Mouse (Mus musculus) limb, embryonic 12.5 days (tissue): ENCODE data around the gene Rundc1. TPM values are rescaled to one million over a fixed set of nuclear protein-coding genes. Genes with fewer than 3 reads are reported as not detected.
"Not testable (repeated sequence)": the region's sequence is repeated elsewhere in the genome, so short reads cannot be mapped to it uniquely, and the experiment has no call there.

Experiments used
- ATAC-seq: fragments of 200-750 bp; cut with Nextera tagmentation; 2 replicates; pipeline ENCODE4 v1.8.0; 2017; ENCODE audit warnings: low read depth, moderate TSS enrichment; ENCODE audit not compliant: insufficient number of reproducible peaks, insufficient read depth, low FRiP score, low TSS enrichment
- H3K27ac ChIP-seq: fragments of 300-500 bp; sonication (generic); 2 replicates; pipeline ENCODE4 v1.5.1; 2016; ENCODE audit warnings: mild to moderate bottlenecking, moderate library complexity
- H3K27me3 ChIP-seq: fragments of 300-500 bp; sonication (generic); 2 replicates; pipeline ENCODE4 v1.6.1; 2016; ENCODE audit warnings: mild to moderate bottlenecking, moderate library complexity
- H3K36me3 ChIP-seq: fragments of 300-500 bp; sonication (generic); 2 replicates; pipeline ENCODE4 v1.6.1; 2016; ENCODE audit warnings: mild to moderate bottlenecking, moderate library complexity
- H3K4me1 ChIP-seq: fragments of 300-500 bp; sonication (generic); replicated peaks from 2 replicates; pipeline ENCODE4 v1.6.1; 2016
- H3K4me2 ChIP-seq: fragments of 300-500 bp; sonication (generic); 2 replicates; pipeline ENCODE4 v1.6.1; 2016; ENCODE audit warnings: mild to moderate bottlenecking, moderate library complexity
- H3K4me3 ChIP-seq: fragments of 300-500 bp; sonication (generic); replicated peaks from 2 replicates; pipeline ENCODE4 v1.5.1; 2016; ENCODE audit warnings: mild to moderate bottlenecking
- H3K9ac ChIP-seq: fragments of 300-500 bp; sonication (generic); replicated peaks from 2 replicates; pipeline ENCODE4 v1.6.1; 2016; ENCODE audit warnings: mild to moderate bottlenecking, moderate library complexity
- H3K9me3 ChIP-seq: fragments of 300-500 bp; sonication (generic); 2 replicates; pipeline ENCODE4 v1.6.1; 2016; ENCODE audit warnings: mild to moderate bottlenecking, moderate library complexity
- WGBS: fragments of 180-500 bp; shearing (Covaris S2); methylation state at CpG from one replicate; pipeline ENCODE4 v1.1.7; 2016; 5-methylcytosine and 5-hydroxymethylcytosine counted together
- polyA plus RNA-seq: library from polyadenylated mRNA; unstranded; fragments of >200 nt; fragmentation: Nextera tagmentation; extraction: Ambion mirVana; gene quantifications from 2 replicates; pipeline ENCODE4 v1.2.1, GENCODE M21; 2016

The Rundc1 gene
- polyA plus RNA-seq, 1 experiment from 2014 or later = 24.0 TPM

GRCm38 (mm10) chr11:101446319-101446718 lies 21.4 kb downstream of the Rundc1 start:
- no peak overlapping the region for H3K4me2 ChIP-seq
- no peak overlapping the region for H3K27ac ChIP-seq
- no peak overlapping the region for H3K9ac ChIP-seq
- ATAC-seq = no peak
- no peak overlapping the region for H3K4me3 ChIP-seq
- peaks cover 32% of the 10 kb centered on the region for H3K36me3 ChIP-seq
- H3K9me3 ChIP-seq = no peaks in the 10 kb centered on the region
- peaks cover 18% of the 10 kb centered on the region for H3K4me1 ChIP-seq
- H3K27me3 ChIP-seq = no peaks in the 10 kb centered on the region
- WGBS = 96% methylated on average over 1 of the region's 1 CpGs

DNA sequence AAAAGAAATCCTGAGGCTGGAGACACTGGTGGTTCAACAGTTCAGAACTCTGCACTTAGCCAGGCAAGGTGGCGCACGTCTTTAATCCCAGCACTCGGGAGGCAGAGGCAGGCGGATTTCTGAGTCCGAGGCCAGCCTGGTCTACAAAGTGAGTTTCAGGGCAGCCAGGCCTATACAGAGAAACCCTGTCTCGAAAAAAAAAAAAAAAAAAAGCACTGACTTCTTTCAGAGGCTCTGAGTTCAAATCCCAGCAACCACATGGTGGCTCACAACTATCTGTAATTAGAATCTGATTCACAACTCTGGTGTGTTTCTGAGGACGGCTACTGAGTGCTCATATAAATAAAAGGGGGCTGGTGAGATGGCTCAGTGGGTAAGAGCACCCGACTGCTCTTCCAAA lies 22.0 kb downstream of the Rundc1 start:
- H3K9me3 ChIP-seq, H3K9ac ChIP-seq, ATAC-seq, H3K27me3 ChIP-seq, H3K27ac ChIP-seq, H3K4me3 ChIP-seq, H3K4me2 ChIP-seq: not testable (repeated sequence)
- WGBS = 91% methylated on average over 8 of the region's 8 CpGs
- Histone ChIP-seq H3K36me3 (peaks cover 32% of the 10 kb centered on the region), H3K4me1 (peaks cover 18% of the 10 kb centered on the region)

GRCm38 (mm10) chr11:101447786-101448185 lies 22.9 kb downstream of the Rundc1 start:
- H3K4me1 ChIP-seq = peaks cover 18% of the 10 kb centered on the region
- ATAC-seq = no peak
- H3K27me3 ChIP-seq = no peaks in the 10 kb centered on the region
- H3K4me3 ChIP-seq = peak overlapping the region; percentile 33; the same call in 1 of the 2 replicates
- no peak overlapping the region for H3K27ac ChIP-seq
- H3K36me3 ChIP-seq = peaks cover 32% of the 10 kb centered on the region
- 0 out of 2 replicates have a peak overlapping the region, but pooled peaks have one; percentile 35 for H3K9ac ChIP-seq
- 85% methylated on average over 5 of the region's 5 CpGs for WGBS
- peak overlapping the region; percentile 39 for H3K4me2 ChIP-seq
- H3K9me3 ChIP-seq = no peaks in the 10 kb centered on the region

DNA sequence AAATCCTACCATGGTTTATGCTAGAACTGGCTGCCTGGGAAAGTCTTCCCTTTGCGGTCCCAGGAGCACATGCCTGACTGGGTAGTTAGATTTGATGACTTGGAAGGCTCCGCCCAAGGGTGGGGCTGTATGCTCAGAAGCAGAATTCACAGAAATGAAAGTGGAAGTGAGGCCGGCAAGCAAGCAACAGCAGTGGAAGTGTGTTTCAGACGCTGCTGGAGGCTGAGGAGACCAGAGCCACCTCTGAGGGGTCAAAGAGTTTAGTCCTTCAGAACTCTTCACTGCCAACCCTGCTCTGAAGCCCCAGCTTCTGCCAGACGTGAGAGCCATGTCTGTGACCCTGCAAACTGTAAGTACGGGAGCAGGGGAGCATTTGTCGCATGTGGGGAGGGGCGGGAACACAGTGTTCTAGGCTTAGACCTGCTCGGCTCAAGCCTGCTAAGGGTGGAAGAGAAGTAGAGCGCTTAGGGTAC lies 23.4 kb downstream of the Rundc1 start, which contains the start of gene Ifi35:
TSS of gene Ifi35 (plus strand) at position 134 of the 473 bp plus-strand sequence.
- H3K36me3 ChIP-seq = peaks cover 32% of the 10 kb centered on the region
- no peaks in the 10 kb centered on the region for H3K27me3 ChIP-seq
- H3K9ac ChIP-seq = peak within 1 kb of the TSS; percentile 35
- H3K4me3 ChIP-seq = peak within 1 kb of the TSS; percentile 33
- H3K4me2 ChIP-seq = peak within 1 kb of the TSS; percentile 39
- H3K4me1 ChIP-seq = peaks cover 15% of the 10 kb centered on the region
- peak within 1 kb of the TSS; percentile 62 for H3K27ac ChIP-seq
- 26% methylated on average over 10 of the region's 10 CpGs for WGBS
- 0 out of 2 replicates have a peak, but pooled peaks cover under 1% of the 10 kb centered on the region for H3K9me3 ChIP-seq
- ATAC-seq = peak; percentile 21; the same call in 1 of the 2 replicates

DNA sequence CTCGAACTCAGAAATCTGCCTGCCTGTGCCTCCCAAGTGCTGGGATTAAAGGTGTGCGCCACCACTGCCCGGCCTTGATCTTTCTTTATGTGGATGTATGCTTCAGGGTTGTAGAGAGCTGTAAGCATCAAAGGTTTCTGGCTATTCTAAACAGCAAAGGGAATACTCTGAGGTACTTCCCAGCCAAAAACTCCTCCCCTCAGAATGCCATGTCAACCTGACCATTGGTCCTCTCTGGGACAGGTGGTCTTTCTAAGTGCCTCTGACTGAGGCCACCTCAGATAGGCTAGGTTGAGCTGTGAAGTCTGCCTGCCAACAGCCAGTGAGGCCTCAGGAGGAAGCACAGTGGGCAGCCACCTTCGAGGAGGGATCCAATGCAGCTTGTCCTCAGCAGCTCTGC lies 24.0 kb downstream of the Rundc1 start:
- H3K36me3 ChIP-seq = peaks cover 26% of the 10 kb centered on the region
- no peak for ATAC-seq
- WGBS = 83% methylated on average over 4 of the region's 4 CpGs
- H3K9ac ChIP-seq = no peak overlapping the region
- H3K4me3 ChIP-seq = peak overlapping the region; percentile 33
- peaks cover 9% of the 10 kb centered on the region for H3K4me1 ChIP-seq
- H3K9me3 ChIP-seq = 0 out of 2 replicates have a peak, but pooled peaks cover 3% of the 10 kb centered on the region
- H3K4me2 ChIP-seq = peak overlapping the region; percentile 39; the same call in 1 of the 2 replicates
- no peaks in the 10 kb centered on the region for H3K27me3 ChIP-seq
- no peak overlapping the region for H3K27ac ChIP-seq

- H3K4me3 ChIP-seq, H3K4me2 ChIP-seq, ATAC-seq, H3K27me3 ChIP-seq, H3K27ac ChIP-seq, H3K9ac ChIP-seq, H3K4me1 ChIP-seq, H3K9me3 ChIP-seq: not testable (repeated sequence)
- H3K36me3 ChIP-seq = peaks cover 19% of the 10 kb centered on the region
- 87% methylated on average over 4 of the region's 4 CpGs for WGBS
These were observed 24.7 kb downstream of the Rundc1 start for GRCm38 (mm10) chr11:101449596-101449995.

GRCm38 (mm10) chr11:101450394-101450793 lies 25.5 kb downstream of the Rundc1 start:
- no peaks in the 10 kb centered on the region for H3K27me3 ChIP-seq
- no peak overlapping the region for H3K4me2 ChIP-seq
- H3K4me3 ChIP-seq = no peak overlapping the region
- H3K36me3 ChIP-seq = peaks cover 11% of the 10 kb centered on the region
- H3K27ac ChIP-seq = no peak overlapping the region
- 0 out of 2 replicates have a peak, but pooled peaks cover 3% of the 10 kb centered on the region for H3K9me3 ChIP-seq
- H3K4me1 ChIP-seq = peaks cover 9% of the 10 kb centered on the region; the same call in 1 of the 2 replicates
- ATAC-seq = no peak
- 79% methylated on average over 3 of the region's 3 CpGs for WGBS
- H3K9ac ChIP-seq = no peak overlapping the region

- Histone ChIP-seq H3K9me3 (0 out of 2 replicates have a peak, but pooled peaks cover 3% of the 10 kb centered on the region), H3K4me2 (no peak overlapping the region), H3K4me3 (no peak overlapping the region), H3K4me1 (peaks cover 9% of the 10 kb centered on the region; the same call in 1 of the 2 replicates), H3K27ac (no peak overlapping the region), H3K36me3 (peaks cover 4% of the 10 kb centered on the region), H3K9ac (no peak overlapping the region), H3K27me3 (no peaks in the 10 kb centered on the region)
- 97% methylated on average over 10 of the region's 10 CpGs for WGBS
- no peak for ATAC-seq
These were observed 26.7 kb downstream of the Rundc1 start for GRCm38 (mm10) chr11:101451536-101451935.

- no peak for ATAC-seq
- Histone ChIP-seq H3K9ac (no peak overlapping the region), H3K4me2 (no peak overlapping the region)
These were observed 27.3 kb downstream of the Rundc1 start for GRCm38 (mm10) chr11:101452093-101452774.

GRCm38 (mm10) chr11:101454702-101455101 lies 29.8 kb downstream of the Rundc1 start:
- Histone ChIP-seq H3K27ac (peak overlapping the region; percentile 20; the same call in 1 of the 2 replicates), H3K9ac (no peak overlapping the region), H3K36me3 (peaks cover 22% of the 10 kb centered on the region), H3K4me2 (no peak overlapping the region), H3K4me3 (no peak overlapping the region), H3K4me1 (peaks cover 9% of the 10 kb centered on the region; the same call in 1 of the 2 replicates), H3K27me3 (no peaks in the 10 kb centered on the region), H3K9me3 (0 out of 2 replicates have a peak, but pooled peaks cover 3% of the 10 kb centered on the region)
- ATAC-seq = no peak
- 72% methylated on average over 6 of the region's 6 CpGs for WGBS

More at GRCm38 (mm10) chr11:101452093-101452774, 27.3 kb downstream of the Rundc1 start:
- no peaks in the 10 kb centered on the region for H3K36me3 ChIP-seq
- no peak overlapping the region for H3K27ac ChIP-seq
- 0 out of 2 replicates have a peak, but pooled peaks cover 3% of the 10 kb centered on the region for H3K9me3 ChIP-seq
- no peaks in the 10 kb centered on the region for H3K27me3 ChIP-seq
- WGBS = 73% methylated on average over 10 of the region's 10 CpGs
- peaks cover 9% of the 10 kb centered on the region; the same call in 1 of the 2 replicates for H3K4me1 ChIP-seq
- H3K4me3 ChIP-seq = no peak overlapping the region

DNA sequence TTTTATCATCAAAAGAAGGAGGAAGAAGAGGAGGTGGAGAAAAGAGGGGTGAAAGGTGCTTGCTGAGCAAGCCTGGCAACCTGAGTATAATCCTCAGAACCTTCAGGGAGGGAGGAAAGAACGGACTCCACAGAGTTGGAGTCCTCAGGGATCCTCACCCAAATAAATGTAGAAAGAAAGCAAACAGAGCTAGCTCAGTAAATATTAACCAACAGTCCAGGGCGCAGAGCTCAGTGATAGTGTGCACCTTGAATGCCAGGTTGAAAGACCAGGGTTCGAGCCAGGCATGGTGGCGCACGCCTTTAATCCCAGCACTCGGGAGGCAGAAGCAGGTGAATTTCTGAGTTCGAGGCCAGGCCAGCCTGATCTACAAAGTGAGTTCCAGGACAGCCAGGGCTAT lies 30.7 kb downstream of the Rundc1 start:
- 83% methylated on average over 7 of the region's 7 CpGs for WGBS
- no peak overlapping the region for H3K4me2 ChIP-seq
- no peak for ATAC-seq

More for the DNA sequence above, 30.7 kb downstream of the Rundc1 start:
- H3K4me1 ChIP-seq = peaks cover 9% of the 10 kb centered on the region; the same call in 1 of the 2 replicates
- no peak overlapping the region for H3K27ac ChIP-seq
- H3K9me3 ChIP-seq = 0 out of 2 replicates have a peak, but pooled peaks cover 3% of the 10 kb centered on the region
- H3K27me3 ChIP-seq = no peaks in the 10 kb centered on the region
- H3K4me3 ChIP-seq = no peak overlapping the region
- H3K36me3 ChIP-seq = peaks cover 32% of the 10 kb centered on the region
- H3K9ac ChIP-seq = no peak overlapping the region
